Mouse (Mus musculus) erythroblast, adult 5-6 weeks (primary cell): Measurements from ENCODE around the gene Olfr122. TPM values are rescaled to one million over a fixed set of nuclear protein-coding genes. Genes with fewer than 3 reads are reported as not detected.

Experiments used
- ATAC-seq: replicated peaks from 2 replicates; pipeline ENCODE4 v1.8.0; 2016; ENCODE audit warnings: moderate number of reproducible peaks, mild to moderate bottlenecking, moderate TSS enrichment, inconsistent platforms; ENCODE audit not compliant: poor library complexity, low FRiP score, severe bottlenecking
- total RNA-seq, 2 experiments: library from RNA; stranded (forward) in 1 of 2; stranded (reverse) in 1 of 2; fragments of 150-400 nt in 1 of 2; fragments of 200-764, 138-1000 nt in 1 of 2; gene quantifications; 2 replicates each; pipeline versions ENCODE4 v1.2.3 to v1.2.4; 2015 to 2017; ENCODE audit warnings: low replicate concordance in 2 of 2

Olfr122 gene
- total RNA-seq (2015; ENCODE audit: low replicate concordance) (not detected in 2 replicates), total RNA-seq (2017; ENCODE audit: low replicate concordance) (not detected in 2 replicates)

- ATAC-seq, result no peak
These were observed at the start of gene Olfr122 for GRCm38 (mm10) chr17:37768307-37768706. Gene Olfr122, plus strand, starts transcription at chr17:37768607.

GRCm38 (mm10) chr17:37721508-37721907 is 46.9 kb upstream of the Olfr122 start, which contains the start of gene Olfr120:
Gene Olfr120, plus strand, starts transcription at chr17:37721808.
- ATAC-seq, result no peak

GRCm38 (mm10) chr17:37738070-37738469 is 30.3 kb upstream of the Olfr122 start:
- no peak for ATAC-seq

GRCm38 (mm10) chr17:37793229-37793628 is 24.8 kb downstream of the Olfr122 start, which contains the start of gene Olfr123:
Gene Olfr123, plus strand, starts transcription at chr17:37793529.
- no peak for ATAC-seq

GRCm38 (mm10) chr17:37799588-37799987 is 31.2 kb downstream of the Olfr122 start, which contains the start of gene Olfr124:
Gene Olfr124, plus strand, starts transcription at chr17:37799888.
- no peak for ATAC-seq

Other genes with a start within 250 kb of the Olfr122 start
- gene Olfr112, start 199.2 kb upstream of the Olfr122 start, total RNA-seq (2015; ENCODE audit: low replicate concordance), result not detected in 2 replicates
- gene Olfr112, start 199.2 kb upstream of the Olfr122 start, total RNA-seq (2017; ENCODE audit: low replicate concordance), result 0.09 TPM in 1 of 2 replicates, not detected in the other
- not detected in 2 replicates for gene Olfr113, start 190.9 kb upstream of the Olfr122 start, total RNA-seq (2015; ENCODE audit: low replicate concordance)
- gene Olfr113, start 190.9 kb upstream of the Olfr122 start, total RNA-seq (2017; ENCODE audit: low replicate concordance), result not detected in 2 replicates
- not detected in 2 replicates for gene Olfr114, start 175.9 kb upstream of the Olfr122 start, total RNA-seq (2015; ENCODE audit: low replicate concordance)
- gene Olfr114, start 175.9 kb upstream of the Olfr122 start, total RNA-seq (2017; ENCODE audit: low replicate concordance), result not detected in 2 replicates
- gene Olfr115, start 141.5 kb upstream of the Olfr122 start, total RNA-seq (2015; ENCODE audit: low replicate concordance), result not detected in 2 replicates
- not detected in 2 replicates for gene Olfr115, start 141.5 kb upstream of the Olfr122 start, total RNA-seq (2017; ENCODE audit: low replicate concordance)
- not detected in 2 replicates for gene Olfr116, start 141.4 kb upstream of the Olfr122 start, total RNA-seq (2015; ENCODE audit: low replicate concordance)
- not detected in 2 replicates for gene Olfr116, start 141.4 kb upstream of the Olfr122 start, total RNA-seq (2017; ENCODE audit: low replicate concordance)
- not detected in 2 replicates for gene Olfr117, start 104.8 kb upstream of the Olfr122 start, total RNA-seq (2015; ENCODE audit: low replicate concordance)
- not detected in 2 replicates for gene Olfr117, start 104.8 kb upstream of the Olfr122 start, total RNA-seq (2017; ENCODE audit: low replicate concordance)
- gene Olfr118, start 101.6 kb upstream of the Olfr122 start, total RNA-seq (2015; ENCODE audit: low replicate concordance), result not detected in 2 replicates
- gene Olfr118, start 101.6 kb upstream of the Olfr122 start, total RNA-seq (2017; ENCODE audit: low replicate concordance), result not detected in 2 replicates
- not detected in 2 replicates for gene Olfr119, start 72.0 kb upstream of the Olfr122 start, total RNA-seq (2015; ENCODE audit: low replicate concordance)
- gene Olfr119, start 72.0 kb upstream of the Olfr122 start, total RNA-seq (2017; ENCODE audit: low replicate concordance), result not detected in 2 replicates
- gene Olfr120, start 46.8 kb upstream of the Olfr122 start, total RNA-seq (2015; ENCODE audit: low replicate concordance), result not detected in 2 replicates
- not detected in 2 replicates for gene Olfr120, start 46.8 kb upstream of the Olfr122 start, total RNA-seq (2017; ENCODE audit: low replicate concordance)
- gene Olfr121, start 19.8 kb upstream of the Olfr122 start, total RNA-seq (2015; ENCODE audit: low replicate concordance), result not detected in 2 replicates
- gene Olfr121, start 19.8 kb upstream of the Olfr122 start, total RNA-seq (2017; ENCODE audit: low replicate concordance), result not detected in 2 replicates
- gene Olfr123, start 24.9 kb downstream of the Olfr122 start, total RNA-seq (2015; ENCODE audit: low replicate concordance), result not detected in 2 replicates
- gene Olfr123, start 24.9 kb downstream of the Olfr122 start, total RNA-seq (2017; ENCODE audit: low replicate concordance), result not detected in 2 replicates
- not detected in 2 replicates for gene Olfr124, start 31.3 kb downstream of the Olfr122 start, total RNA-seq (2015; ENCODE audit: low replicate concordance)
- gene Olfr124, start 31.3 kb downstream of the Olfr122 start, total RNA-seq (2017; ENCODE audit: low replicate concordance), result not detected in 2 replicates
- gene Olfr125, start 64.3 kb downstream of the Olfr122 start, total RNA-seq (2015; ENCODE audit: low replicate concordance), result not detected in 2 replicates
- not detected in 2 replicates for gene Olfr125, start 64.3 kb downstream of the Olfr122 start, total RNA-seq (2017; ENCODE audit: low replicate concordance)
- not detected in 2 replicates for gene Olfr126, start 78.9 kb downstream of the Olfr122 start, total RNA-seq (2015; ENCODE audit: low replicate concordance)
- gene Olfr126, start 78.9 kb downstream of the Olfr122 start, total RNA-seq (2017; ENCODE audit: low replicate concordance), result not detected in 2 replicates
- gene Olfr127, start 131.8 kb downstream of the Olfr122 start, total RNA-seq (2015; ENCODE audit: low replicate concordance), result not detected in 2 replicates
- gene Olfr127, start 131.8 kb downstream of the Olfr122 start, total RNA-seq (2017; ENCODE audit: low replicate concordance), result 0.14 TPM in 1 of 2 replicates, not detected in the other
- gene Olfr128, start 151.9 kb downstream of the Olfr122 start, total RNA-seq (2015; ENCODE audit: low replicate concordance), result not detected in 2 replicates
- not detected in 2 replicates for gene Olfr128, start 151.9 kb downstream of the Olfr122 start, total RNA-seq (2017; ENCODE audit: low replicate concordance)
- not detected in 2 replicates for gene Olfr761, start 184.5 kb downstream of the Olfr122 start, total RNA-seq (2015; ENCODE audit: low replicate concordance)
- not detected in 2 replicates for gene Olfr761, start 184.5 kb downstream of the Olfr122 start, total RNA-seq (2017; ENCODE audit: low replicate concordance)